Mouse (Mus musculus) forelimb bud, embryonic 11.5 days (tissue): ENCODE data around the gene Lect2.

ENCODE experiments used
- DNase-seq: peaks from one replicate; pipeline ENCODE4 v3.0.0-alpha.2; 2012; ENCODE audit warnings: low read depth, low spot score

Gene Lect2

GRCm38 (mm10) chr13:56556701-56557100, 8.4 kb upstream of the Lect2 start:
- no peak for DNase-seq

GRCm38 (mm10) chr13:56555957-56556356, 7.7 kb upstream of the Lect2 start:
- peak; percentile 43 for DNase-seq

- peak; percentile 46 for DNase-seq
Observed at GRCm38 (mm10) chr13:56554409-56554808, 6.1 kb upstream of the Lect2 start.

GRCm38 (mm10) chr13:56553923-56554322, 5.6 kb upstream of the Lect2 start:
- no peak for DNase-seq

GRCm38 (mm10) chr13:56551661-56552060, 3.4 kb upstream of the Lect2 start:
- DNase-seq, result no peak

- no peak for DNase-seq
Observed at GRCm38 (mm10) chr13:56550574-56550973, 2.3 kb upstream of the Lect2 start.

- DNase-seq, result no peak
Observed at GRCm38 (mm10) chr13:56549364-56549763, 1.1 kb upstream of the Lect2 start.

- DNase-seq, result no peak
Observed at GRCm38 (mm10) chr13:56544956-56545355, 3.3 kb downstream of the Lect2 start.

- no peak for DNase-seq
Observed at GRCm38 (mm10) chr13:56543805-56544204, 4.5 kb downstream of the Lect2 start.

- no peak for DNase-seq
Observed at GRCm38 (mm10) chr13:56539846-56540245, 8.5 kb downstream of the Lect2 start.

GRCm38 (mm10) chr13:56537026-56537425, 11.3 kb downstream of the Lect2 start:
- DNase-seq, result no peak

- DNase-seq, result no peak
Observed at GRCm38 (mm10) chr13:56535570-56535969, 12.7 kb downstream of the Lect2 start.

- no peak for DNase-seq
Observed at GRCm38 (mm10) chr13:56534931-56535330, 13.4 kb downstream of the Lect2 start.

- DNase-seq, result no peak
Observed at GRCm38 (mm10) chr13:56529685-56530084, 18.6 kb downstream of the Lect2 start.

GRCm38 (mm10) chr13:56529031-56529430, 19.3 kb downstream of the Lect2 start:
- DNase-seq, result no peak

GRCm38 (mm10) chr13:56528281-56528680, 20.0 kb downstream of the Lect2 start:
- DNase-seq, result no peak

GRCm38 (mm10) chr13:56527846-56528245, 20.5 kb downstream of the Lect2 start:
- DNase-seq, result no peak

- DNase-seq, result no peak
Observed at GRCm38 (mm10) chr13:56526871-56527270, 21.4 kb downstream of the Lect2 start.

- DNase-seq, result no peak
Observed at GRCm38 (mm10) chr13:56522821-56523167, 25.5 kb downstream of the Lect2 start.

- DNase-seq, result peak; percentile 87
Observed at GRCm38 (mm10) chr13:56522081-56522820, 26.1 kb downstream of the Lect2 start, which contains the start of gene Fbxl21. Fbxl21 (plus strand) TSS chr13:56522472.

GRCm38 (mm10) chr13:56516816-56517215, 31.5 kb downstream of the Lect2 start:
- no peak for DNase-seq

GRCm38 (mm10) chr13:56516311-56516710, 32.0 kb downstream of the Lect2 start:
- no peak for DNase-seq

GRCm38 (mm10) chr13:56513595-56513994, 34.7 kb downstream of the Lect2 start:
- no peak for DNase-seq

GRCm38 (mm10) chr13:56509796-56510195, 38.5 kb downstream of the Lect2 start:
- no peak for DNase-seq
